Mouse (Mus musculus) liver (tissue): ENCODE results near the gene Foxn1.

Experiments
- DNase-seq: peaks from one replicate; pipeline ENCODE4 v3.0.0-alpha.2; 2020; ENCODE audit warnings: mixed read lengths

The Foxn1 gene

DNA sequence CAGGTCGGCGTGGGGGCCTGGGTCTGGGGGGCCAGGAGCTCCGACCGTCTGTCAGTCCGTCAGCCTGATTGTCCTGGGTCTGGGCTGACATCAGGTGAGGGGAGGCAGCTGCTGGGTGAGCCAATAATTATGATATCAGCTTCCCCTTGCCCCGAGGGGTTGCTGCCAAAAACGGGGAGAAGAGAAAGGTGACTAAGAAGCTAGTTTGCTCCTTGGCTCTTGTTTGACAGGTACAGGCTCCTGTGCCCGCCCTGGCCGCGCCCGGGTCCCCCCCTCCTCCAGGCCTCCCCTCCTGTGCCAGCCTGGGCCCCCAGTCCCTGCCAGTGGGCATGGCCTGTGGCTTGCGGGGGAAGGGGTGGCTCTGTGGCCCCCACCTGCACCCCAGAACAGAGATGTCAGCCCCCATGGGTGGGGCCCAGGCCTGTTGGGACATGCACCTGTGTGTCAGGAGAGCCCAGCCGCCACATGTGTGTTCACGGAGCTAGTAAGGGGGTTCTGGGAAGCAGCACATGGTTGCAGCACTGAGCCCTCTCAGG lies at the start of gene Foxn1:
Gene Foxn1, minus strand, starts transcription at position 51 of the 536 bp plus-strand sequence.
- DNase-seq = no peak

DNA sequence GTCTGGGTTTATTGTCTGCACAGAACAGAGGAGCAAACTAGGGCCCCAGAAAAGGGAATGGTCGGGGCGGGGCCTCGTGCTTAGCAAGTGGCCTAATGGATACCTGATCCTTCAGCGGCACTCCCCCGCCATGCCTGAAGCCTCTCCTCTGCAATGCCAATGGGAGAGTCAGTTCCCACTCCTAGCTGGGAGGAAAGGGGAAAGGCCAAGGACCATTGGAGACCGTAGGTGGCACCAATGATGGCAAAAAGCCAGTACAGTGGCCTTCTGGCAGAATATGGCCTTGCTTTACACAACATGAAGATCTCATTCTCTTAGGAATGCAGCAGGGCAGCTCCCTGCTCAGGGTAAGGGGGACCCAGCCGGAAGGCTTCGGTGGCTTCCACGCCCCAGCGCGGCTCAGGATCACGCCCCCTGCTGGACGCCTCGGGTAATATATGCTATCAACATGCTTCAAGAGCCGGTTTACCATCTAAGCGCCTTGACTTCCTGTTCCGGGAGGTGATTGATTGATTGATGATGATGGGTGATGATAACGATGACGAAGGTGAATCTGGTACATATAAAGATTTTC lies 49.5 kb upstream of the Foxn1 start:
- DNase-seq = peak; percentile 58

DNA sequence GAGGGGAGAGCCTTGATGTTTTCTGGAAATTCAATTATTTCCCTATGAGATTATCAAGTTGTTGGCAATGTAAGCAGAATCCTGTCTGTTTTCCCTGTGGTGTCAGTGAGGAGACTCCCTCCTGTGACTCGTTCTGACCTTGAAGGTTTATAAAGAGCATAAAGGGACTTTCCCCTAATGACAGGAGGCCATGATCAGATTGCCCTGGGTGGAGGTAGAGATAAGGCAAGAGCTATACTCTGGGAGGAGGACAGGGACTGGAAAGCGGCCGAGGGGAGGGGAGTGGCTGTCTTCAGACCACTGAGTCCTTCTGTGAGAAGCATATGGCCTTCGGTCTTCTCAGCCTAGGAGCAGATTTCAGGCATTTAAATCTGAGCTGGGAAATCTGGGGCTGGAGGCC lies 47.7 kb upstream of the Foxn1 start:
- DNase-seq = no peak

DNA sequence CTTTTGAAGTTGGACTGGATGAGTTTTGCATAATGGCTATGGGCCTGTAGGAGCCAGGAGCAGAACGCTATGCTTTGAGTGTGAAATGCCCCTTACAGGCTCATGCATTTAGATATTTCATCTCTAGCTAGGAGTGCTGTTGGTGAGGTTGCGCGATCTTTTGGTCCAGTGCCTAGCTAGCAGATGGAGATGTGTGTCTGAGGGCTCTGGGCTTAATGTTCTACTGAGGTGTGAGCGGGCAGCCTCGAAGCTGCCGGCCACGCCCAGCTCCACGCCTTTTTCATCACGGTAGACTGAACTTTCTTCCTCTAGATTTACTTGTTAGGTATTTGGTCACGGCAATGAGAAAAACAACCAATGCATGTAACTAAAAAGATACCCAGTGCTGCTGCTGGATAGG lies 44.8 kb upstream of the Foxn1 start:
- no peak for DNase-seq

DNA sequence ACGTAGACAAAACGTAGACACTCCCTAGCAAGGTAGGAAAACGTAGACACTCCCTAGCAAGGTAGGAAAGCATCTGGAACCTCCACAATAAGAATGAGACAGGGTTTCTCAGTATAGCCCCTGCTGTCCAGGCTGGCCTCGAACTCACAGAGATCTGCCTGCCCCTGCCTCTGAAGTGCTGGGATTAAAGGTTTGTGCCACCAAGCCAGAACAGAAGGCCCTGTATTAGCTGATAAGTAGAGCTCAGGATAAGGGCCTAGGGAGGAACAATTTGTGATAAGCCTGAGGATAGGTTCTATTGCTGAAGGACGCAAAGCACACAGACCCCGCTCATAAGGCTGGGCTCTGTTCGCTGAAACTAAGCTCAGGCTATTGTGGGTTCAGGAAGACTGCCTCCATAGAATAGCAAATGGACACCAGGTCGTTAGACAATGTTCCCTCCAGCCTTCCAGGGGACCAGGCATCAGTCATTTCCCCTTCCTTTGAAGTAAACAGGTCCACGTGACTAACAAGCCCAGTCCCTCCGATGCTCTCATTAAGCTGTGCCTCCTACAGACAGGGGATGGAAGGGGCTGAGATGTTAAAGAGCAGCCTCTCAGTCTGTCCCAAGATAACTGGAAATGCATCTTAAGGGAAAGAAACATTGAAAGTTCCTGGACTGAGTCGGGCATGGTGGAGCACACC lies 44.0 kb upstream of the Foxn1 start:
- DNase-seq = no peak

DNA sequence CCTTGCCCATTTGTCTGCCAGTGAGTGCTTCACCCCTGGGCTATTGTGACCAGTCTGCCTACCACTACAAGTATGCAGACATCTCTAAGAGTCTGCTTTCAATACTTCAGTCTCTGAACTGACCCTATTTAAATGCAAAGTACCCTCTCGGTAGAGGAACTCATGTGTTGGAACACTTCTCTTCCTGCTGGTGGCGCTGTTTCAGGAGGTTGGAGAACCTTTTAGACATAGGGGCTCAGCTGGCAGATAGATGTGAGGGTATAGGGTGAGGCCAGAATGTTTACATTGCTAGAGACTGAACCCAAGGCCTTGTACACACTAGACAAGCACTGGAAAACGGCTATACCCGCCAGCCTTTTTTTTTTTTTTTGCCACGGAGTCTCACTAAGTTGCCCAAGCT lies 42.0 kb upstream of the Foxn1 start:
- no peak for DNase-seq

DNA sequence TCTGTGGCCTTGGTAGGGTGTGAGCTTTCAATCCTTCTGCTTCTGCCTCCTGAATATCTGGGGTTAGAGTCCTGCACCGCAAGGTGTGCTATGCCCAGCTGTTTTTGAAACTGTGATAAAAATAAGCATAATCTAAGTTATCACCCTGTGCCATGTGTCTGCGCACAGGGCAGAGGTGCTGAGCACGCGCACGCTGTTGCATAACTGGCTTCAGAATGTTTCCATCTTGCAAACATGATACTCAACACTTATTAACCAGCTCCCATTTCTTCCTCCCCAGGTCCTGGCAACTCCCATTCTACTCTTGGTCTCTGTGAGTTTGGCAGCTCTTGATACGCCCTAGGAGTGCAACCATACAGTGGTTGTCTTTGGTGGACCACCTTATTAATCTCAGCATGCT lies 41.3 kb upstream of the Foxn1 start:
- no peak for DNase-seq

DNA sequence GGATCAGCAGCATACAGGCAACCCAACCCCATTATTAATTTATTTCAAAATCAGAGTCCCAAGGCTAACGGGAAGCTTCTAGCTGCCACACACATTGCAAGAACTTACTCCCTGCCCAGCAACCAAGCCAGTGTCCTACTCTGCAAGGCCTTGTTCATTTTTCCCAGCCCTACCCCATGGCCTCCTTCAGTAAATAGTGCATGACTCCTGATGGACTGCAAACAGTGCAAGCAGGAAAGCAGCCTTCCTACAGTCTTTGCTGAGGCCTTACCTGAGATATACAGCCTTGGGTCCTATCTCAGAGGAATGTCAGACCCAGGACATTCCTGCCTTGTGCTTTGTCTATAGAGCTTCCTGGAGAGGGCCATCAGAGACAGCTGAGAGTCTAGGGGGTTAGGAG lies 39.2 kb upstream of the Foxn1 start:
- no peak for DNase-seq

DNA sequence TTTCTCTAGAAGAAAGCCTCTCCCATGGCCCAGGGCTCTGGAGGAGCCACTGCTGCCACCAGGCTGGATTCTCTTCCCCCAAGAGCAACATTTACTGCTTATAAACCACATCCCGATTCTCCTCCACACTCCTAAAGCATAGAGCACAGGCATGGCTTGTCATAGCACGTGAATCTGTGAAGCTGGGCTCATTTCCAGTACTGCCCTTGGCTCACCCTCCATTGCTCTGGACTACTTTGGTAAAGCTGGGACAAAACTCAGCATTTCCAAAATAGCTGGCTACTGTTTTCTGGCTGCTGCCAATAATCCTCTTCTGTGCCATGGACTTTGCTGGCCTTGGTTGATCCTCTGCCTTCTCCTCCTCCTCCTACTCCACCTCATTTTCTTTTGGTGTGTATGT lies 38.0 kb upstream of the Foxn1 start:
- DNase-seq = no peak

DNA sequence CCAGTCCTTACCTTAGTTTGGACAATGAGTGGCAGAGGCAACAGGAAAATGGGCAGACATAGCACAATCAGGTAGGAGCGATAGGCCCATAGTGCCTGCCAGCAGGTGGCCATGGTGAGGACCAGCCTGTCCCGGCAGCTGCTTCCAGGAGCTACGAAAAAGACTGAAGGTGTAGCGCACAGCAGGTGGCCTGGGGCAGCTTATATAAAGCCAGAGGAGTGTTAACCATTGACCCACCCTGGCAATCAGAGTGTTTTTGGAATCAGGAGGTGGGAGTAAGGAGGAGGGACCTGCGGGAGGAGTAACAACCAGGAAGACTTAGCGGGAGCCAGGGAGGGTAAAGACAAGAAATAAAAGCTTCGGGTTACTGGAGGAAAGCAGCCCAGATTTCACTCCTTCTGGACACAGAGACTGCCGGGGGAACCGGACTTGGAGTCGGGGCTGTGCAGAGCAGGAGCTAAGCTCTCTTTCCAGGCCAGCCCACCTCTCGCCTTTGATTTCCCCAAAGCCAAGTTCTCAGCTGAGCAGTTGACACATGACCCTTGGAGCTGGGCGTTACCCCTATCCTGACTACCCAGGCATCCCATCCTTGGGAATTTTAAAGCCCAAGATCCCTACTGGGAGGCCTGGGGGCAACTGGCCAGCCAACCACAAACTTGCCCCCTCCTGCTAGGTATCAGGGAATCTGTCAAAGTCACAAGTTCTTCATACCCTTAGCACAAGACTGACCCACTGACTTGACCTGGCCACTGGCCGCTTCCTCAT lies 35.9 kb upstream of the Foxn1 start, which contains the start of gene Slc13a2:
Gene Slc13a2, minus strand, starts transcription at position 163 of the 765 bp plus-strand sequence.
- no peak for DNase-seq

DNA sequence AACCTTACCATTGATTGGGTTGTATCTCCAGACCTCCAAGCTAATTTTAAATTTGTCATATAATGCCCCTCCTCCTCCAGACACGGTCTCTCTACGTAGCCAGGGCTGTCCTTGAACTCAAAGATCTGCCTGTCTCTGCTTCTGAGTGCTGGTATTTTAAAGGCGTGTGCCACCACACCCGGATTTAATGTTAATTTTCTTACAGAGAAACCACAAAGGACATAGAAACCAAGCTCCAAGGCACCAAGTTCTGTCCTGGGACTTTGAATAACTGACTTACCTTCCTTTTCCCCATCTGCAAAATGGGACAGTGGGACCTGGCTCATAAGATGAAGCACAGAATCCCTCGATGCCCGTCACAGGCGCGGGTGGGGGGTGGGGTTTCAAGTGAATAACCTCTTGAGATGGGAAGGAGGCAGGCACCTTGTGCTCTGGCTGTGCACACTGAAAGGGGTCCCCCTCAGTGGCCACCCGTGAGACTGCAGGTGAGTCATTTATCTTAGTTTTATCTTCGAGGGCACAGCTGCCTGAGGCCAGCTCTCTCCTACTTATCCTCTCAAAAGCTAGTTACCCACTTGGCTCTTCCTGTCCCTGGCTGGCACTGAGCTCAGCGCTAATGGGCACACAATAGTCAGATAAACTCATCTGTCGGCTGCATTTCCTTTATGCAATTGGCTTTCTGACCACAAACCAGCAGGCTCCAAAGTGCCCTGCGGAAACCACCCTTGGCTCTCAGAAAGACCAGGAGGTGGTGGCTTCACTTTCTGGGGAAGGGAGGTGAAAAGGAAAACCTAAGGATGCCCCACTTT lies 35.0 kb upstream of the Foxn1 start:
- DNase-seq = no peak

DNA sequence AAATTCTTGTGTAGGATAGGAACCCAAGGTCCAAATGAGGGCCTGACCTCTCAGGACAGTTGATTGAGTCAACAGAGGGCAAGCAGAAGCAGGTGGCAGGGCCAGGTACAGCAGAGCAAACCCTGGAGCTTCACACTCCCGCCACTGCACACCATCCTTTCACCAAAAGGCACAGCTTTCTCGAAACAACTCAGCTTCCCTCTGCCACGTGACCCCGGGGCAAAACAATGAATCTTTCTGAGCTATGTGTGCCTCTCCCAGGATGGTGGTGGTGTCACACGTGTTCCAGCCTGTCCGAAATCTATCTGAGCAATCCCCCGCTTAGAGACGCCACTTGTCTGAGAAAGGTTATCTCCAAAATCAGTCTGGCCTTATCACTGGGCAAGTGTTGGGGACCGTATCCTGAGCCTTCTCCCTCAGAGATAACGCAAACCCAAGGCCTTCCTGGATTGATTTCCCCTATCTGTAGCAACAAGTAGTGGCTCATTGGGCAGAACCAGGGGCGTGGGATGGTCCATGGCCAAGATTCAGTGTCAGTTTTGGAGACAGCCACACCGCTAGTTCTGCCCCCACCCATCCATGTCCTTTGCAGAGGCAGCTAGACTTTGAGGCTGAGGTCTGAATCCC lies 34.0 kb upstream of the Foxn1 start:
- no peak for DNase-seq

DNA sequence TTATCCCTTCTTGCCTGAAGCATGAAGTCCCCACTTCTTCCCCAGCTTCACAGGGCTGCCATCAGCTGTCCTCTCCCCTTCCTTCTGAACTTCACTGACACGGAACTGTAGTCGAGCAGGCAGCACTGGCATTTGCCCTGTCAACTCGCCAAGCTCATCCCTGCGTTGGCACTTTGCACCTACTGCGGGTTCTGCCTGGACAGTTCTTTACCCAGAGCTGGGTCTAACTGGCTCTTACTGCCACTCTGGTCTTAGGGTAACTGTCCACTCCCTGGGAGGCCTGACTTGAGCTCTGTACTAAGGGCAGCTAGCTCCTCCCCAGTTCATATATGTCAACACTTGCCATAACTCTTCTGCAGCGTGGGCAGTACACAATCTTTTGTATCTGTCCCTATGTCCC lies 30.5 kb upstream of the Foxn1 start:
- DNase-seq = no peak

DNA sequence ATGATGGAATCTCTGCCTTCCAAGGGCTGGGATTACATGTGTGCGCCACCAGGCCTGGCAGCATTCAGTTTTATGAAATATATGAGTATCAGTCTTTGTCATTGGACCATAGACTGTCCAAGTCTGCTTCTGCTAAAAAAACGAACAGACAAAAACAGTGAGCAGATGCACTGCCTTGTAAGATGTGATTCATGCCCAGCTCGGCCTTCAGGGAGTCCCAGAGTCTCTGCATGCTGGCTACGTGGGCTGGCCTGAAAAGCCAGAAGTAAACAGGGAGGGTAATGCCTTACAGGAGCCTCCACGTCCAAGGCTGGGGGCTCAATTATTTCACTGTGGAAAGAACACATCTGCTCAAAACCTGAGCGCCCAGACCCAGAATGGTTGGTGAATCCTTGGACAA lies 26.5 kb upstream of the Foxn1 start:
- no peak for DNase-seq

DNA sequence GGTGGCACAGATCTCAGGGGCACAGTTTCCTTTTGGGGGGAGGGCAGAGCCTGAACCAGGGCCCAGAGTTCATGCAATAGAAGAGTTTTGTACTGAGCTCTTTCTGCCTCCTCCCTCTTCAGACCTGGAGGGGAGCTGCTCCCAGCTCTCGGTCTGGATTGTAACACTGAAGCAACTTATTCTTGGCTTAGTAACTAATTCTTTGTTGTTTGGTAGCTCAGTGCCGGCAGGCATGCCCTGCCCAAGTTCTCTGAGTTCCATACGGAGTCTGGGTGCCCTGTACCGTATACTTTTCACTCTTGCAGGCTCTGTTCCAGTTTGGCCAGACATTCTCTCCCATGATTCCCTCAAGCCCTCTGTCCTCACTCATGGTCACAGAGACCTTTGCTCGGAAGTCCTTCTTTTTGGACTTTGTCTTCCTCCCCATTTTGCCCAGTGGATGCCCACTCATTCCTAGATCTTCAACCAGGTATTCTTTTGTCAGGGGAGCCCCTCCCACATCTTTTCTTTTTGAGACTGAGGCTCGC lies 26.0 kb upstream of the Foxn1 start:
- DNase-seq = no peak

DNA sequence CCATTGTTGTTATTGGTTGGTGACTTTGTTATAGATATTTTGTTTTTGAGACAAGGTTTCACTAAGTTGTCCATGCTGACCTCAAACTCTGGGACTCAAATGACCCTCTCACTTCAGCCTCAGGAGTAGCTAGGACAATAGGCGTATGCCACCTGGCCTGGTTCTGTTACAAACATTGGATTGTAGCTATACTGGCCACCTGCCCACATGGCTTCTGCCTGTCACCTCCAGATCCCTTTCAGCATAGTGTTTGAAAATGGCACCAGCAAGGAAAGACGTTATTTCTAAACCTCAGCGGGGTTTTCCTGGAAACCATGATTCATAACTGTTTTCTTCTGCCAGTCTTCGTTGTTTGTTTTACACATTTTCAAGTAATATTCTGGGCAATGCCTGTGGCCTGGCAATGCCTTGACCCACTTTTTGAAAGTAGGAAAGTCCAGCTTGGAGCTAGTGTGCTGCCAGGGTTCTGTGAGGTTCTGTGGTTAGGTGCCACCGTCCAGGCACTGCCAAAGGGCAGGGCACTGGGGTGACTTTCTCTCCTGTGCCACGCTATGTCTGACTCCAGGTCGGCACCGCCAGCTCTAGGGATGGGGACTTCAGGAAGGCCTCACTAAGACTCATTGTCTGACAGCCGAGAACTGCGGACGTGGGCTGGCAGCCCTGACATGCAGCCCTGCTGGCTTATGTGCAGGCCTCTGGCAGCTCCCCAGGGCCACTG lies 25.4 kb upstream of the Foxn1 start:
- no peak for DNase-seq

DNA sequence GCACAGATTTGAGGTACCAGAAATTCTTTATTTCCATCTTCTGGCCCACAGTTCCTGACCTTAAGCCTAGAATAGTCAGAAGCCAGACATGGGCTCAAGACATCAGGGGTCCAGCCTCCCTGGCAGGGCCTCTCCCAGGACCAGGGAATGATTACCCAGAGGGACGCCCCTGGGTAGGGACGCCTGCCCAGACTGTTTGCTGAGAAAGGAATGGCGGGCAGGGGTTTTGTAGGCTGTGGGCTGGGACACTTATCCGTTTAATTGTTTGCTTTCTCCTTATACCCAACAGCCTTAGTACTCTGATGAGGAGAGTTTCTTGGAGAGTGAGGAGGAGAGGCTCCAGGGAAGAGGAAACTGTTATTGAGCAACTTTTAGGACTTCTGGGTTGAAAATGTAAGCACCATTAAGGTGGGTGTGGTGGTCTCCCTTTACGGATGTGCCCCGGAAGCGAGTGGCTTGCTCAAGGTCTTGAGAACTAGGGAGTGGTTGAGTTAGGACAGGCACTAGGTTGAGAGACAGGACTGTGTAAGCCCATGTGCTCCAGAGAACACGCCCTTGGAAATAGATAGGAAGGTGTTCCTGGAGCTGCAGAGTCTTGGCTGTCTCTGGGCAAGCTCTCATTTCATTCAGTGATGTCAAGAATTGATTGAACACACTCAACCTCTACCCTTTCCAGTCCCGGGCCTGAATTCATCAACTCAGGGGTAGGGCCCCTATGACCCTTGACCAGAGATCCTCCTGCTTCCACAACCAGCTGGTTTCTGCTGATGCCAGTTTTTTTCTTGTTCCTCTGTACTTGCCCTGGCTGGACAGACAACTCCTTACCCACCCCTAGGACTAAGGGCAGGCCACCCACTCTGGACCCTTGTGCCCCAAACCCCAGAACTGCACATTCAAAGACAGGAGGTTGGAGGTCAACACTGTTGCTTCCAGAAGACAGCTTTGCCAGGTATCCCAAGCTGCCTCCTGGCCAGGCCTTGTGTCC lies 22.2 kb upstream of the Foxn1 start:
- DNase-seq = no peak

DNA sequence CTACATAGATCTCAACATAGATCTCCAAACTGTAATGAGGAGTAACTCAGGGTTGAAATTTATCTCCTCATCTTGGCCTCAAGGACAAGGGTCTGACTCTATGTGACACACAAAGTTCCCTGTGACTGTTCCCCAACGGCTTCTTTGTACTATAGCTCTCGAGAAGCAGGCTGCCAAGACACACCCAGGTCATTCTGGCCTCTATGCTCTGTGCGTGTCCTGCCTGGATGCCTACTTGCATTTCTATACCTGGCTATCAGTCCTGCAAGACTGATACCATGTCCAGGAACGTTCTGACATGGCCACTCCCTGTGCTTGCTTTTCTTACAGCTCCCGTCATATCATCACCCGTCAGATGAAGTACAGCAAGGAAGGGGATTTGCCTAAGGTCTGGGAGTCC lies 15.7 kb upstream of the Foxn1 start:
- no peak for DNase-seq

DNA sequence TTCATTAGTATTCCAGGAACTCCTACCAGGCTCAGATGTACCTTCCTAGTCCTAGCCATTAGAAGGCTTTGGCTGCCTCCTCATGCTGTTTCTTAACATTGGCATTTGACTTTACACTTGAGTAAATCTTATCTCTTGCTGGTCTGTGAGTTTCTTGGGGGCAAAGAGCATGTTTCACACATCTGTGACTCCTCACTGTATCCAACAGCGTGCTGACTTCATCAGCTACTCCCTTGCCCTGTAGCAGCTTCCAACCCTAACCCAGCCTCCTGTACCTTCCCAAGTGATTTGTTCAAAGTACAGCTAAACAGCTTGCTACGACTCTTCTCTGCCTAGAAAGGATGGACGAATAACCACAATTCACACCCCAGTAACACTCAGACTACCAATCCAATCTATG lies 15.1 kb upstream of the Foxn1 start:
- no peak for DNase-seq

DNA sequence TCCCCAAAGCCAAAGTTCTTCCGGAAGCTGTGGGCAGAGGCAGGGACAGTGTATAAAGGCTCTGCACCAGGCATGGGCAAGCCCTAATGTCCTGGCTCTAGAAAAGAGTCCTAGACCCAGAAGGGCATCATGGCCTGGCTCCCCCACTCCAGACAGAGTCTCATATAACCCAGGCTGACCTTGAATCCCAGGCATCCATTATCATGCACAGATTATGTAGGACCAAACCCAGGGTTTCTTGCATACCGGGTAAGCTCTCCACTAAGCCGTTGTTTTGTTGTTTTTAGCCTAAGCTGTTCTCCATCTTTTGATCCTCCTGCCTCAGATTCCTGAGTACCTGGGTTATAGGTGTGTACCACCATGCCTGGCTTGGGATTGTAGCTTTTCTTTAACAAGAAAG lies 14.6 kb upstream of the Foxn1 start:
- DNase-seq = no peak
